Mouse (Mus musculus): Measurements from ENCODE around the gene Twist2.

Gene Twist2

GRCm38 (mm10) chr1:91875042-91875720 is 73.9 kb downstream of the Twist2 start:
- DNase-seq, result no peak

DNA sequence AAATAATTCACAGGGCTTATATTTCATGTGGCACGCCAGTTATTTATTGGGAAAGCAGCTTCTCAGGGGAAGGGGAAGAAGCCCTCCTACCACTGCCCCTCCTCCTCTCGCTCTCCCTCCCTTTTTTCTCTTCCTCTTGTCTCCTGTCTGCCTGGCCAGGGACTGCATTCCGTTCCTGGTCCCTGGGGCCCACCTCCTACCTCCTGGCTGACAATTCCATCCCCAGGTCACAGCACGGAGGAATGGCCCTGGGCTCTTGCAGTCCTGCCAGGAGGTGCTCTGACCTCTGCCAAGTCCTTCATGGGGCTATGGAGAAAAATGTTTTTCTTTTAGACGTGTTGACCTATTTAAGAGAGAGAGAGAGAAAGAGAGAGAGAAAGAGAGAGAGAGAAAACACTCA is 77.4 kb downstream of the Twist2 start:
- DNase-seq, result no peak

- no peak for DNase-seq
These were observed 78.9 kb downstream of the Twist2 start for GRCm38 (mm10) chr1:91880156-91880555.

DNA sequence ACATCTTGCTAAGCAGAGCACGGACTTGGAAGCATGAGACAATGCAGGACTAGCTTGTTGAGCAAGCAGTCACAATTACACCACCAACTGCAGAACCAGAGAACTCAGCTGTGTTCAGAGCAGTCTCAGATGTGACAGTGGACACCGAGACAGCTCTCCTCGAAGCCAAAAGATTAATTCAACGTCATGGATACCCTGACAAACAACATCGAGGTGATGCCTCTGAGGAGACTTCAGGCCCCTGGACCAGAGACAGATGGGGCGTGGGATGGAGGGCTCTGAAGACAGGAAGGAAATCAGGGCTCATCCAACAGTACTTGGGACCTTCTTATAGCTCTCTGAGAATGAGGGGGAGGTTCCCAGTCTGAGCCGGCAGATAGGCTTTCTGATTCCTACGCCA is 79.6 kb downstream of the Twist2 start:
- DNase-seq, result no peak

DNA sequence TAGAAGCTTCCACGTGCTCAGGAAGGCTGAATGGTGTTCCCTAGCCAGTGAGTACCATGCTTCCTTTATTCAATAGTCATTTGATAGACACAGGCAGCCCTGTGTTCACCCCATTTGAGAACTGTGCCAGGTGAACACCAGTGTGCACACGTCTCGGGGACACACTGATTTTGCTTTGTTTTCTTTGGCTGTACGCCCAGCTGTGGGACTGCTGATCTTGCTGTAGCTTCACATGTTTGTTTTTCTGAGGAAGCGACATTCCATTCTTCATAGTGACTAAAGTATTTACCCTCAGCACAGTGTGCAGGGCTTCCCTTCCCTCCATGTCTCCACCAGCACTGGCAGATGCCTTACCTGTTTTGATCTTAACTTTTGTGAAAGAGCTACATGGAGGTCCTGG is 81.9 kb downstream of the Twist2 start:
- DNase-seq, result no peak

GRCm38 (mm10) chr1:91893598-91893997 is 92.3 kb downstream of the Twist2 start:
- DNase-seq, result no peak

DNA sequence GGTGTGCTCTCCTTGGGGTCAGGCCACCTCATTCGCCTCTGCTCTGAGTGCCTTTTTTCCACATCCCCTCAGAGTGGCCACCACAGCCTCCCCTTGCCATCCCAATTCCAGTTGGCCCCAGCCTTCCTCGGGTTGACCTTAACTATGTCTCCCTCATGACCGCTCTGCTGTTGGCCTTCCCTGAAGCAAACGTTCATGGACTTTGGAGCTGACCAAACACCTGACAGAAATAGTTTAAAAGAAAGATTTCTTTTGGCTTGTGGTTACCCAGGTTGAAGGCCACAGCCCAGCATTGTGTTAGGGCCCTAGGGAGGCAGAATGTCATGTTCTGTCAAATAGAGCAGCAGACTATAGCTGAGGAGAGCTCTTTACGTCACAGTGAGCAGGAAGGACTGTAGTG is 93.0 kb downstream of the Twist2 start:
- DNase-seq, result no peak

GRCm38 (mm10) chr1:91897078-91897477 is 95.8 kb downstream of the Twist2 start:
- DNase-seq, result peak in 1 of 2 experiments; percentile 18

All from spleen, adult 18-20 months (tissue).